Mouse (Mus musculus): ENCODE data around the gene Srgap2. TPM values are rescaled to one million over a fixed set of nuclear protein-coding genes. Genes with fewer than 3 reads are reported as not detected.

Srgap2 gene
- polyA plus RNA-seq, 1 experiment from 2014 or later = 18.7 TPM

- H3K36me3 ChIP-seq = peaks cover 68% of the 10 kb centered on the region
- DNase-seq (ENCODE audit: low spot score) = no peak
- no peak overlapping the region for H3K27ac ChIP-seq
- peaks cover 30% of the 10 kb centered on the region for H3K4me1 ChIP-seq
- H3K4me3 ChIP-seq = no peak overlapping the region
- H3K27me3 ChIP-seq (ENCODE audit: insufficient read depth, poor library complexity, severe bottlenecking) = no peaks in the 10 kb centered on the region
- no peaks in the 10 kb centered on the region for H3K9me3 ChIP-seq
- 90% methylated on average over 2 of the region's 2 CpGs for WGBS
Measured at GRCm38 (mm10) chr1:131293922-131294250, 233.3 kb downstream of the Srgap2 start.

- Histone ChIP-seq H3K27ac (no peak overlapping the region), H3K4me3 (no peak overlapping the region), H3K27me3 (ENCODE audit: insufficient read depth, poor library complexity, severe bottlenecking) (no peaks in the 10 kb centered on the region), H3K9me3 (no peaks in the 10 kb centered on the region), H3K4me1 (peaks cover 30% of the 10 kb centered on the region), H3K36me3 (peaks cover 65% of the 10 kb centered on the region)
- 94% methylated on average over 4 of the region's 4 CpGs for WGBS
- no peak for DNase-seq (ENCODE audit: low spot score)
Measured at GRCm38 (mm10) chr1:131293221-131293921, 233.8 kb downstream of the Srgap2 start.

- H3K36me3 ChIP-seq = peaks cover 56% of the 10 kb centered on the region
- 43% methylated on average over 2 of the region's 2 CpGs for WGBS
- H3K4me1 ChIP-seq = peaks cover 20% of the 10 kb centered on the region
Measured at GRCm38 (mm10) chr1:131290648-131291047, 236.5 kb downstream of the Srgap2 start.

GRCm38 (mm10) chr1:131288938-131289337 lies 238.2 kb downstream of the Srgap2 start:
- Histone ChIP-seq H3K36me3 (peaks cover 48% of the 10 kb centered on the region), H3K27ac (no peak overlapping the region), H3K27me3 (ENCODE audit: insufficient read depth, poor library complexity, severe bottlenecking) (no peaks in the 10 kb centered on the region), H3K4me1 (peaks cover 13% of the 10 kb centered on the region), H3K4me3 (no peak overlapping the region), H3K9me3 (no peaks in the 10 kb centered on the region)
- DNase-seq (ENCODE audit: low spot score) = no peak
- 85% methylated on average over 6 of the region's 6 CpGs for WGBS

More at GRCm38 (mm10) chr1:131290648-131291047, 236.5 kb downstream of the Srgap2 start:
- DNase-seq (ENCODE audit: low spot score) = no peak
- Histone ChIP-seq H3K27ac (no peak overlapping the region), H3K9me3 (no peaks in the 10 kb centered on the region), H3K27me3 (ENCODE audit: insufficient read depth, poor library complexity, severe bottlenecking) (no peaks in the 10 kb centered on the region), H3K4me3 (no peak overlapping the region)

GRCm38 (mm10) chr1:131287267-131287666 lies 239.9 kb downstream of the Srgap2 start:
- no peak overlapping the region for H3K4me3 ChIP-seq
- WGBS = 49% methylated on average over 2 of the region's 2 CpGs
- H3K9me3 ChIP-seq = no peaks in the 10 kb centered on the region
- peak overlapping the region; percentile 52; the same call in 1 of the 2 replicates for H3K27ac ChIP-seq
- no peaks in the 10 kb centered on the region for H3K27me3 ChIP-seq (ENCODE audit: insufficient read depth, poor library complexity, severe bottlenecking)
- DNase-seq (ENCODE audit: low spot score) = no peak
- peaks cover 38% of the 10 kb centered on the region for H3K36me3 ChIP-seq
- peaks cover 16% of the 10 kb centered on the region for H3K4me1 ChIP-seq

- no peak overlapping the region for H3K27ac ChIP-seq
- H3K27me3 ChIP-seq (ENCODE audit: insufficient read depth, poor library complexity, severe bottlenecking) = no peaks in the 10 kb centered on the region
- peaks cover 33% of the 10 kb centered on the region for H3K36me3 ChIP-seq
- H3K4me1 ChIP-seq = peaks cover 18% of the 10 kb centered on the region
- H3K4me3 ChIP-seq = no peak overlapping the region
- 36% methylated on average over 5 of the region's 5 CpGs for WGBS
- DNase-seq (ENCODE audit: low spot score) = no peak
- no peaks in the 10 kb centered on the region for H3K9me3 ChIP-seq
Measured at GRCm38 (mm10) chr1:131286803-131287202, 240.3 kb downstream of the Srgap2 start.

GRCm38 (mm10) chr1:131284616-131285015 lies 242.5 kb downstream of the Srgap2 start:
- H3K27ac ChIP-seq = no peak overlapping the region
- no peak overlapping the region for H3K4me3 ChIP-seq
- no peak for DNase-seq (ENCODE audit: low spot score)
- H3K4me1 ChIP-seq = peaks cover 31% of the 10 kb centered on the region
- no peaks in the 10 kb centered on the region for H3K9me3 ChIP-seq
- H3K27me3 ChIP-seq (ENCODE audit: insufficient read depth, poor library complexity, severe bottlenecking) = no peaks in the 10 kb centered on the region
- WGBS = 81% methylated on average over 4 of the region's 4 CpGs
- H3K36me3 ChIP-seq = peaks cover 21% of the 10 kb centered on the region

GRCm38 (mm10) chr1:131284167-131284566 lies 243.0 kb downstream of the Srgap2 start:
- Histone ChIP-seq H3K9me3 (no peaks in the 10 kb centered on the region), H3K4me3 (no peak overlapping the region), H3K36me3 (peaks cover 17% of the 10 kb centered on the region), H3K4me1 (peaks cover 35% of the 10 kb centered on the region), H3K27me3 (ENCODE audit: insufficient read depth, poor library complexity, severe bottlenecking) (no peaks in the 10 kb centered on the region), H3K27ac (no peak overlapping the region)
- DNase-seq (ENCODE audit: low spot score) = no peak
- WGBS = 79% methylated on average over 1 of the region's 1 CpGs

GRCm38 (mm10) chr1:131281731-131282130 lies 245.4 kb downstream of the Srgap2 start:
- WGBS = 67% methylated on average over 4 of the region's 4 CpGs
- Histone ChIP-seq H3K9me3 (no peaks in the 10 kb centered on the region), H3K4me1 (peaks cover 36% of the 10 kb centered on the region), H3K27me3 (ENCODE audit: insufficient read depth, poor library complexity, severe bottlenecking) (no peaks in the 10 kb centered on the region), H3K27ac (no peak overlapping the region), H3K4me3 (no peak overlapping the region), H3K36me3 (peaks cover 8% of the 10 kb centered on the region; the same call in 1 of the 2 replicates)
- no peak for DNase-seq (ENCODE audit: low spot score)

GRCm38 (mm10) chr1:131280280-131280679 lies 246.9 kb downstream of the Srgap2 start:
- no peak for DNase-seq (ENCODE audit: low spot score)
- H3K9me3 ChIP-seq = no peaks in the 10 kb centered on the region
- no peak overlapping the region for H3K27ac ChIP-seq
- 28% methylated on average over 3 of the region's 3 CpGs for WGBS
- peaks cover 47% of the 10 kb centered on the region for H3K4me1 ChIP-seq
- H3K36me3 ChIP-seq = no peaks in the 10 kb centered on the region
- no peaks in the 10 kb centered on the region for H3K27me3 ChIP-seq (ENCODE audit: insufficient read depth, poor library complexity, severe bottlenecking)
- no peak overlapping the region for H3K4me3 ChIP-seq

- WGBS = 45% methylated on average over 4 of the region's 4 CpGs
- Histone ChIP-seq H3K4me1 (peaks cover 56% of the 10 kb centered on the region), H3K27ac (peak within 1 kb of the TSS; percentile 79), H3K27me3 (ENCODE audit: insufficient read depth, poor library complexity, severe bottlenecking) (no peaks in the 10 kb centered on the region), H3K9me3 (no peaks in the 10 kb centered on the region), H3K36me3 (no peaks in the 10 kb centered on the region), H3K4me3 (peak within 1 kb of the TSS; percentile 41)
- no peak for DNase-seq (ENCODE audit: low spot score)
Measured at GRCm38 (mm10) chr1:131279456-131279776, 247.7 kb downstream of the Srgap2 start, which contains the start of gene Ikbke. Gene Ikbke, minus strand, starts transcription at chr1:131279606.

- peak overlapping the region; percentile 41 for H3K4me3 ChIP-seq
- H3K36me3 ChIP-seq = no peaks in the 10 kb centered on the region
- peaks cover 3% of the 10 kb centered on the region; the same call in 1 of the 2 replicates for H3K27me3 ChIP-seq (ENCODE audit: insufficient read depth, poor library complexity, severe bottlenecking)
- H3K27ac ChIP-seq = peak overlapping the region; percentile 79
- no peaks in the 10 kb centered on the region for H3K9me3 ChIP-seq
- peaks cover 56% of the 10 kb centered on the region for H3K4me1 ChIP-seq
- no peak for DNase-seq (ENCODE audit: low spot score)
- WGBS = 36% methylated on average over 8 of the region's 8 CpGs
Measured at GRCm38 (mm10) chr1:131278606-131279455, 248.3 kb downstream of the Srgap2 start.

- DNase-seq (ENCODE audit: low spot score) = no peak
Measured at GRCm38 (mm10) chr1:131276831-131277230, 250.3 kb downstream of the Srgap2 start.

More at GRCm38 (mm10) chr1:131276831-131277230, 250.3 kb downstream of the Srgap2 start:
- no peak overlapping the region for H3K4me3 ChIP-seq
- no peaks in the 10 kb centered on the region for H3K36me3 ChIP-seq
- H3K9me3 ChIP-seq = no peaks in the 10 kb centered on the region
- H3K27me3 ChIP-seq (ENCODE audit: insufficient read depth, poor library complexity, severe bottlenecking) = peaks cover 18% of the 10 kb centered on the region
- H3K27ac ChIP-seq = no peak overlapping the region
- H3K4me1 ChIP-seq = peaks cover 52% of the 10 kb centered on the region

All from heart, embryonic 10.5 days (tissue).